Mouse (Mus musculus): ENCODE results near the gene Edrf1.

DNA sequence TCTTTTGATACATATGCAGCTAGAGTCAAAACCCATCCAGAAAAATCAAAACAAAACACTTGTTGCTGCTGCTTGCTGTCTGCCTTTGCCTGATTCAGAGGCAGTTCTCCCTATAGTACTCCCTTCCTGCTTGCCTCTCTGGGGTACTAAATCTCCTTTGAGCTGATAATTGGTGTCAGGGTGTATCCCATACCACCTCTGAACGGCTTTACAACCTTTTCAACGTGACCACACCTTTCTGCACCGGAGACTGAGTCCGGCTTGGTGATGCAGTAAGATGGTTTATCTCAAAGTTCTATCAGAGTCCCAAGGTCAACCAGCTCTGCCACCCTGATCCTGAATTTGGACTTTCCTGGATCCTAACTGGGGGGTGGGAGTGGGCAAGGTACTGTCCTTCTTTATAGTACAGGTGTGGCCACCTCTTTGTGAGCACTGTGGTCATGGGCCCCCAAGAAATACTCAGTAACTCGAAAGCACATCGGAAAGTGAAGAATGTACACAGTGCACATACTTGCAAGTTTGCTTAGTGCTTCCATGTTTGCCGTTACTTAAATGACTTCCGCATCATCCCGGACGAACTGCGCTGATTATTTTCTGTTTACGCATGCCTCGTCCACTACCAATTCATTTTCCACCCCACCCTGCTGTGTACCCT, 32.8 kb upstream of the Edrf1 start:
- TF ChIP-seq CTCF (IDR thresholded peaks at IDR 0.05; ENCODE audit: extremely low read depth, insufficient read depth, insufficient read length, insufficient replicate concordance) (no peak), POLR2A (IDR thresholded peaks at IDR 0.05; ENCODE audit: low read depth, low read length) (no peak)

All from spleen, adult 2 months (tissue).